Mouse (Mus musculus): ENCODE results near the gene Psmb4. TPM values are rescaled to one million over a fixed set of nuclear protein-coding genes. Genes with fewer than 3 reads are reported as not detected.
"Not testable (repeated sequence)": the region's sequence is repeated elsewhere in the genome, so short reads cannot be mapped to it uniquely, and the experiment has no call there.

Gene Psmb4
- total and polyA plus RNA-seq, 3 experiments, result 212 to 232 (median 223) TPM

GRCm38 (mm10) chr3:94906482-94906881, 19.7 kb upstream of the Psmb4 start:
- H3K9ac ChIP-seq (ENCODE audit: low read depth, low read length), result no peak overlapping the region
- H3K79me2 ChIP-seq (replicated peaks; ENCODE audit: control insufficient read depth, insufficient read depth, low read length), result no peaks in the 10 kb centered on the region
- H3K36me3 ChIP-seq (ENCODE audit: control insufficient read depth, insufficient read depth, low read length), result no peaks in the 10 kb centered on the region
- no peak overlapping the region for H3K27ac ChIP-seq
- H3K27me3 ChIP-seq (ENCODE audit: control insufficient read depth, insufficient read depth, low read length), result no peaks in the 10 kb centered on the region
- peaks cover 1% of the 10 kb centered on the region; the same call in 1 of the 2 replicates for H3K4me1 ChIP-seq (ENCODE audit: control insufficient read depth, insufficient read depth, low read length)
- 45% methylated on average over 1 of the region's 1 CpGs for WGBS
- TF ChIP-seq CTCF (IDR thresholded peaks at IDR 0.05) (no peak), EP300 (IDR thresholded peaks at IDR 0.05; ENCODE audit: insufficient read depth, low read depth, low read length) (no peak), POLR2A (IDR thresholded peaks at IDR 0.05; ENCODE audit: insufficient read depth, low read depth, low read length) (no peak)
- intact Hi-C loops (cut with DNase I), result no loop called here
- H3K4me3 ChIP-seq, result no peak overlapping the region
- DNase-seq, result no peak

GRCm38 (mm10) chr3:94904759-94905158, 18.0 kb upstream of the Psmb4 start:
- H3K4me3 ChIP-seq; H3K4me1 ChIP-seq (ENCODE audit: control insufficient read depth, insufficient read depth, low read length); H3K27ac ChIP-seq; H3K27me3 ChIP-seq (ENCODE audit: control insufficient read depth, insufficient read depth, low read length); DNase-seq; H3K36me3 ChIP-seq (ENCODE audit: control insufficient read depth, insufficient read depth, low read length); H3K9ac ChIP-seq (ENCODE audit: low read depth, low read length); H3K79me2 ChIP-seq (replicated peaks; ENCODE audit: control insufficient read depth, insufficient read depth, low read length): not testable (repeated sequence)
- peak; percentile 39 for TF ChIP-seq CTCF (IDR thresholded peaks at IDR 0.05)
- intact Hi-C loops (cut with DNase I), result loop anchor here (5.0 kb wide), 2 partner anchors 92 to 287 kb away; no protein-coding TSS in a partner anchor
- WGBS, result 48% methylated on average over 3 of the region's 3 CpGs

- DNase-seq, result peak; percentile 39 to 60
- H3K9ac ChIP-seq (ENCODE audit: low read depth, low read length), result no peak overlapping the region
- TF ChIP-seq EP300 (IDR thresholded peaks at IDR 0.05; ENCODE audit: insufficient read depth, low read depth, low read length) (no peak), POLR2A (IDR thresholded peaks at IDR 0.05; ENCODE audit: insufficient read depth, low read depth, low read length) (no peak), CTCF (IDR thresholded peaks at IDR 0.05) (peak; percentile 86)
- no peaks in the 10 kb centered on the region for H3K27me3 ChIP-seq (ENCODE audit: control insufficient read depth, insufficient read depth, low read length)
- intact Hi-C loops (cut with DNase I), result loop anchor here (2.0 to 5.0 kb wide), 3 partner anchors 90 to 536 kb away; no protein-coding TSS in a partner anchor
- H3K36me3 ChIP-seq (ENCODE audit: control insufficient read depth, insufficient read depth, low read length), result no peaks in the 10 kb centered on the region
- no peak overlapping the region for H3K4me3 ChIP-seq
- 21% methylated on average over 7 of the region's 7 CpGs for whole genome bisulfite sequencing
- H3K4me1 ChIP-seq (ENCODE audit: control insufficient read depth, insufficient read depth, low read length), result peaks cover 1% of the 10 kb centered on the region; the same call in 1 of the 2 replicates
- H3K79me2 ChIP-seq (replicated peaks; ENCODE audit: control insufficient read depth, insufficient read depth, low read length), result no peaks in the 10 kb centered on the region
- no peak overlapping the region for H3K27ac ChIP-seq
Measured at GRCm38 (mm10) chr3:94902747-94903146, 16.0 kb upstream of the Psmb4 start.

GRCm38 (mm10) chr3:94894076-94894475, 7.3 kb upstream of the Psmb4 start:
- H3K4me3 ChIP-seq, result no peak overlapping the region
- no peak for TF ChIP-seq CTCF (IDR thresholded peaks at IDR 0.05)
- TF ChIP-seq EP300 (IDR thresholded peaks at IDR 0.05; ENCODE audit: insufficient read depth, low read depth, low read length), result no peak
- TF ChIP-seq POLR2A (IDR thresholded peaks at IDR 0.05; ENCODE audit: insufficient read depth, low read depth, low read length), result no peak
- WGBS, result 47% methylated on average over 3 of the region's 3 CpGs
- H3K36me3 ChIP-seq (ENCODE audit: control insufficient read depth, insufficient read depth, low read length), result no peaks in the 10 kb centered on the region
- no peaks in the 10 kb centered on the region for H3K79me2 ChIP-seq (replicated peaks; ENCODE audit: control insufficient read depth, insufficient read depth, low read length)
- H3K27ac ChIP-seq, result no peak overlapping the region
- H3K9ac ChIP-seq (ENCODE audit: low read depth, low read length), result no peak overlapping the region
- no peaks in the 10 kb centered on the region for H3K27me3 ChIP-seq (ENCODE audit: control insufficient read depth, insufficient read depth, low read length)
- no peak for DNase-seq
- intact Hi-C loops (cut with DNase I), result no loop called here
- no peaks in the 10 kb centered on the region for H3K4me1 ChIP-seq (ENCODE audit: control insufficient read depth, insufficient read depth, low read length)

- DNase-seq, result no peak
Measured at GRCm38 (mm10) chr3:94888595-94888994, 1.8 kb upstream of the Psmb4 start.

GRCm38 (mm10) chr3:94882579-94882978, 4.2 kb downstream of the Psmb4 start:
- DNase-seq, result no peak
- peaks cover 4% of the 10 kb centered on the region for H3K4me1 ChIP-seq (ENCODE audit: control insufficient read depth, insufficient read depth, low read length)
- no peaks in the 10 kb centered on the region for H3K27me3 ChIP-seq (ENCODE audit: control insufficient read depth, insufficient read depth, low read length)
- peaks cover 9% of the 10 kb centered on the region for H3K36me3 ChIP-seq (ENCODE audit: control insufficient read depth, insufficient read depth, low read length)
- intact Hi-C loops (cut with DNase I), result no loop called here
- H3K4me3 ChIP-seq, result no peak overlapping the region
- H3K79me2 ChIP-seq (replicated peaks; ENCODE audit: control insufficient read depth, insufficient read depth, low read length), result no peaks in the 10 kb centered on the region
- no peak overlapping the region for H3K27ac ChIP-seq
- 87% methylated on average over 3 of the region's 3 CpGs for WGBS
- TF ChIP-seq POLR2A (IDR thresholded peaks at IDR 0.05; ENCODE audit: insufficient read depth, low read depth, low read length) (no peak), EP300 (IDR thresholded peaks at IDR 0.05; ENCODE audit: insufficient read depth, low read depth, low read length) (no peak), CTCF (IDR thresholded peaks at IDR 0.05) (no peak)
- H3K9ac ChIP-seq (ENCODE audit: low read depth, low read length), result no peak overlapping the region

More at GRCm38 (mm10) chr3:94888595-94888994, 1.8 kb upstream of the Psmb4 start:
- H3K4me3 ChIP-seq, result no peak overlapping the region
- no peaks in the 10 kb centered on the region for H3K79me2 ChIP-seq (replicated peaks; ENCODE audit: control insufficient read depth, insufficient read depth, low read length)
- no peaks in the 10 kb centered on the region for H3K27me3 ChIP-seq (ENCODE audit: control insufficient read depth, insufficient read depth, low read length)
- H3K36me3 ChIP-seq (ENCODE audit: control insufficient read depth, insufficient read depth, low read length), result peaks cover 9% of the 10 kb centered on the region
- intact Hi-C loops (cut with DNase I), result loop anchor here (2.0 to 5.0 kb wide), 2 partner anchors 108 to 129 kb away; partner anchors contain the start of gene Zfp687
- TF ChIP-seq EP300 (IDR thresholded peaks at IDR 0.05; ENCODE audit: insufficient read depth, low read depth, low read length), result no peak
- peak; percentile 69 for TF ChIP-seq CTCF (IDR thresholded peaks at IDR 0.05)
- H3K4me1 ChIP-seq (ENCODE audit: control insufficient read depth, insufficient read depth, low read length), result peaks cover 4% of the 10 kb centered on the region
- H3K27ac ChIP-seq, result no peak overlapping the region
- H3K9ac ChIP-seq (ENCODE audit: low read depth, low read length), result no peak overlapping the region
